Mouse (Mus musculus): Measurements from ENCODE around the gene Hrh2. TPM values are rescaled to one million over a fixed set of nuclear protein-coding genes. Genes with fewer than 3 reads are reported as not detected.

Gene Hrh2
- polyA plus RNA-seq, 1 experiment, result 0.53 TPM

DNA sequence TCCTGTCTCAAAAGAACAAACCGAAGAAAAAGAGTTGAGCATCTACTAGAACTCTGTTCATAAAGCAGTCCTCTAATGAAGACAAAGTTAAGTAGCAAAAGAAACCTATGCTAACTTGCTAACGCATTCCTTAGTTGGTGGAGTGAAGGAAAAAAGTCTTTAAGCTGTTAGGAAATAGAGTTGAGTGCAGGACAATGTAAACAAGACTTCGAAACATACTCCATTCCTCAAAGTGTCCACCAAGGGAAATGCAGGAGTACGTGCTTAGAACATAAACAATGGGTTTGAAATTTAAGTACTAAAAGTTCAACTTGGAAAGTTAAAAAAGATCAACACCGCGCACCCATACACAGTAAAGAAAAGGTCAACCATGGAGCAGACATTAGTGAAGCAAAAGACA, 38.2 kb downstream of the Hrh2 start:
- no peak overlapping the region for H3K27ac ChIP-seq (ENCODE audit: insufficient read depth, low read depth, low read length)
- DNase-seq, result no peak
- H3K27me3 ChIP-seq (replicated peaks; ENCODE audit: control insufficient read depth, insufficient read depth, low read length), result no peaks in the 10 kb centered on the region
- peaks cover 3% of the 10 kb centered on the region; the same call in 1 of the 2 replicates for H3K4me1 ChIP-seq (ENCODE audit: control insufficient read depth, insufficient read depth, low read length)
- TF ChIP-seq POLR2A (IDR thresholded peaks at IDR 0.05; ENCODE audit: low read depth, low read length) (no peak), CTCF (conservative IDR thresholded peaks at IDR 0.05; ENCODE audit: insufficient read depth, insufficient read length, low read depth, low read length) (no peak)
- H3K4me3 ChIP-seq (ENCODE audit: insufficient read depth, low read depth, low read length), result no peak overlapping the region
- H3K36me3 ChIP-seq (ENCODE audit: control insufficient read depth, insufficient read depth, low read length), result no peaks in the 10 kb centered on the region
- WGBS, result 83% methylated on average over 6 of the region's 6 CpGs

DNA sequence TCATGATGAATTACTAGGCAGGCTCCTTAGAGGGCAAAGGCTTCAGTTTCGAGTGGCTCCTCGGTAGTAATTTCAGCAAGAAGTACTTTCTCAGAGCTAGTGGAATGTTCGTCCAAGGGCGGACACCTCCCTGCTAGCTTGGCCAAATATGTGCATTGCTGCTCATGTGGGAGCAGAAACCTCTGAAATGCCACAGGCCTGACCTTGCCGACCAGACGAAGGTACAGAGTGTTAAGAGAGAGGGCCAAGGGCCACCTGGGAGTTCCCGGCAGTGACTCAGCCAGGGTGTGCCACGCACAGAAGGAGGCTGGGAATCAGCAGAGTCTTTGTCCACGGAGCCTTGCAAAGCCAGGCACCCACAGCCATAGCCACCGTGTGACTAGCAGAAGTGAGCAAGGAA, 39.9 kb downstream of the Hrh2 start:
- H3K4me3 ChIP-seq (ENCODE audit: insufficient read depth, low read depth, low read length), result no peak overlapping the region
- H3K4me1 ChIP-seq (ENCODE audit: control insufficient read depth, insufficient read depth, low read length), result peaks cover 3% of the 10 kb centered on the region; the same call in 1 of the 2 replicates
- no peaks in the 10 kb centered on the region for H3K27me3 ChIP-seq (replicated peaks; ENCODE audit: control insufficient read depth, insufficient read depth, low read length)
- no peaks in the 10 kb centered on the region for H3K36me3 ChIP-seq (ENCODE audit: control insufficient read depth, insufficient read depth, low read length)
- TF ChIP-seq CTCF (conservative IDR thresholded peaks at IDR 0.05; ENCODE audit: insufficient read depth, insufficient read length, low read depth, low read length) (no peak), POLR2A (IDR thresholded peaks at IDR 0.05; ENCODE audit: low read depth, low read length) (no peak)
- H3K27ac ChIP-seq (ENCODE audit: insufficient read depth, low read depth, low read length), result peak overlapping the region; percentile 65; the same call in 1 of the 2 replicates
- 24% methylated on average over 10 of the region's 10 CpGs for whole genome bisulfite sequencing
- peak; percentile 31 for DNase-seq

DNA sequence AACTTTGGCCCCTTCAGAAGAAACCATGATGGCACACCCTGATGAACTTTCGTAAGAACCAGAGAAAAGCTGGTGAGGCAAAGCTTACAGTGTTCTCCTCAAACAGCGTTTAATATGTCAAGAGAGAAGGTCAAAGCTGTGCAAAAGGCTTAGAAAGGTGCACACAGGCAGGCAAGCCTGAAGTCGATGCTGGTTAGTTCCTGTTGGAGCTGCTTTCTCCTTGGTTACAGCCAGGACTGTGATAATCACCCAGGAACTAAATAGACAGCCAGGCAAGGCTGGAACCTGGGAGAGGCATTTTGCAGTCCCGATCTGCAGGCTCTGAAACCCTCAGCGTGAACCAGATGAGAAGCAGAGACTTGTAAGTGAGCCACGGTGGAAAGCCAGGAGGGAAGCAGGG, 45.6 kb downstream of the Hrh2 start:
- Histone ChIP-seq H3K27ac (ENCODE audit: insufficient read depth, low read depth, low read length) (peak overlapping the region; percentile 75), H3K36me3 (ENCODE audit: control insufficient read depth, insufficient read depth, low read length) (no peaks in the 10 kb centered on the region), H3K4me3 (ENCODE audit: insufficient read depth, low read depth, low read length) (peak overlapping the region; percentile 41; the same call in 1 of the 2 replicates), H3K4me1 (ENCODE audit: control insufficient read depth, insufficient read depth, low read length) (0 out of 2 replicates have a peak, but pooled peaks cover 4% of the 10 kb centered on the region), H3K27me3 (replicated peaks; ENCODE audit: control insufficient read depth, insufficient read depth, low read length) (no peaks in the 10 kb centered on the region)
- peak; percentile 51 for DNase-seq
- no peak for TF ChIP-seq POLR2A (IDR thresholded peaks at IDR 0.05; ENCODE audit: low read depth, low read length)
- no peak for TF ChIP-seq CTCF (conservative IDR thresholded peaks at IDR 0.05; ENCODE audit: insufficient read depth, insufficient read length, low read depth, low read length)
- 61% methylated on average over 6 of the region's 6 CpGs for WGBS

DNA sequence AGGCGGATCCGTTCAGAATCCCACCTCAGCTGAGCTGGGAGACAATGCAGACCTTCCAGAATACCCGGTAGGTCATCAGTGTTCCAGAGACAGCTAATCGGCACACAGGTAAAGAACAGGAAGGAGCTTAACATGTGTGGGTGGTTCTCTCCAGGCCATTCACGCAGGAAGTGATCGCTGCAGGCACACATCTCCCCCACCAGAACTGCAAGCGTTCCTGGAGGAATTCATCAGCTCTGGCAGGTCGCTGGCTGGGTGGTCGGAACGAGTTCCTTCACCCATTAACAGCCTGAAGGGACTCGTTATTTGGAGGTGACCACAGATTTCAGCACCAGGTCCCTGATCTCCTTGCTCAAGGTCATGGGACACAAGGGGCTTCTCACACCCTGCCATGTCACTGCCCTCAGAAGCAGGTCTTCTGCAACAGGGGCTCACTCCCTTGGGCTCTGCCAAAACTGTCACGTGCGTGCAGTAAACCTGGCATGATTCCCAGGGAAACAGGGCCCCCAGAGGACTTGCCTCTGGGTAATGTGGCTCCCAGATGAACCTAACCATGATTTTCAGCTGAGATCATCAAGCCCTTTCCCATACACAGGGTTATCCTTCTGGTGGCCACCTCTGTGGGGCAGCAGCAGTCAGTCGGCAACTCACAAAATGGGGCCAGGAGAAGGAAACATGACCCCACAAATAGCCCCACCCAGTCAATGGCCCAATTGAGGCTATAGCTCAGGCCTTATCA, 46.8 kb downstream of the Hrh2 start:
- WGBS, result 28% methylated on average over 14 of the region's 14 CpGs
- peak; percentile 19 for DNase-seq
- Histone ChIP-seq H3K27me3 (replicated peaks; ENCODE audit: control insufficient read depth, insufficient read depth, low read length) (no peaks in the 10 kb centered on the region), H3K4me1 (ENCODE audit: control insufficient read depth, insufficient read depth, low read length) (0 out of 2 replicates have a peak, but pooled peaks cover 4% of the 10 kb centered on the region), H3K27ac (ENCODE audit: insufficient read depth, low read depth, low read length) (peak overlapping the region; percentile 74), H3K36me3 (ENCODE audit: control insufficient read depth, insufficient read depth, low read length) (no peaks in the 10 kb centered on the region), H3K4me3 (ENCODE audit: insufficient read depth, low read depth, low read length) (no peak overlapping the region; the same call in 1 of the 2 replicates)
- TF ChIP-seq POLR2A (IDR thresholded peaks at IDR 0.05; ENCODE audit: low read depth, low read length), result no peak
- no peak for TF ChIP-seq CTCF (conservative IDR thresholded peaks at IDR 0.05; ENCODE audit: insufficient read depth, insufficient read length, low read depth, low read length)

DNA sequence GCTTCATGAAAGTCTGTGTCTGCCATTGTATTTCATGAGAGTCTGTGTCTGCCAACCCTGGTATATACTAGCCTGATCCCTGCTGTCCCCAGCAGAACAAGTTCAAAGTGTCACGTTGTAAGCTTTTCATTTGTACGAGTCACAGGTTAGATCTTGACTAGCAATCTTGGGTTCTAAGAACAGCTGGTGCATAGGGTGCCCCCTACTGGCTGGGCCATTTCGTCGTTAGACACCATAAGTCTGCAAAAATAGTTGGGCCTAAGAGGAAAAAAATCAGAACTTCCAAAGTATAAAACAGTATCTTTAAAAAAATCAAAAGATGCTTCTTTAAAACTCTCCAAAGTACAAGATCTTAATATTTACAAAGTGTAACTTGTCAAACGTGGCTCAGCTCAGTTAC, 50.5 kb downstream of the Hrh2 start:
- Histone ChIP-seq H3K27ac (ENCODE audit: insufficient read depth, low read depth, low read length) (no peak overlapping the region), H3K4me3 (ENCODE audit: insufficient read depth, low read depth, low read length) (no peak overlapping the region), H3K4me1 (ENCODE audit: control insufficient read depth, insufficient read depth, low read length) (no peaks in the 10 kb centered on the region), H3K27me3 (replicated peaks; ENCODE audit: control insufficient read depth, insufficient read depth, low read length) (no peaks in the 10 kb centered on the region), H3K36me3 (ENCODE audit: control insufficient read depth, insufficient read depth, low read length) (no peaks in the 10 kb centered on the region)
- DNase-seq, result peak; percentile 30
- TF ChIP-seq POLR2A (IDR thresholded peaks at IDR 0.05; ENCODE audit: low read depth, low read length) (no peak), CTCF (conservative IDR thresholded peaks at IDR 0.05; ENCODE audit: insufficient read depth, insufficient read length, low read depth, low read length) (peak; percentile 57)
- WGBS, result 61% methylated on average over 5 of the region's 5 CpGs

DNA sequence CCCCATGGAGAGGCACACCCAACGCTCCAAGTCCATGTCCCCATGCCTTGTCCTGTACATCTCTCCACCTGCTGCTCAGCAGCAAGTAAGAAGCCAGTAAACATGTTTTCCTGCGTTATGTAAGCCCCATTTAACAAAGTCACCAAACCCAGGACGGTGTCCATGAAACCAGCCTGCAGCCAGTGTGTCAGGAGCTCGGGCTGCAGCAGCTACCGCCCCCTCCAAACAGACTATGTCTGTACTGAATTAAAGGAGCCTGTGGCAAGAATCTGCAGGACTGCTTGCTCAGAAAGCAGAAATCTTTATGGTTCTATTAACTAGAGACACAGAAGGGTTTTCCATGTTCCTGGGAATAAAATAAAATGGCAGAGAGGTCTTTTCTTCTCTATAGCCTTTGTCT, 53.3 kb downstream of the Hrh2 start:
- no peak overlapping the region for H3K27ac ChIP-seq (ENCODE audit: insufficient read depth, low read depth, low read length)
- DNase-seq, result no peak
- TF ChIP-seq POLR2A (IDR thresholded peaks at IDR 0.05; ENCODE audit: low read depth, low read length) (no peak), CTCF (conservative IDR thresholded peaks at IDR 0.05; ENCODE audit: insufficient read depth, insufficient read length, low read depth, low read length) (no peak)
- H3K4me1 ChIP-seq (ENCODE audit: control insufficient read depth, insufficient read depth, low read length), result peaks cover 5% of the 10 kb centered on the region; the same call in 1 of the 2 replicates
- no peaks in the 10 kb centered on the region for H3K36me3 ChIP-seq (ENCODE audit: control insufficient read depth, insufficient read depth, low read length)
- no peaks in the 10 kb centered on the region for H3K27me3 ChIP-seq (replicated peaks; ENCODE audit: control insufficient read depth, insufficient read depth, low read length)
- no peak overlapping the region for H3K4me3 ChIP-seq (ENCODE audit: insufficient read depth, low read depth, low read length)
- WGBS, result 56% methylated on average over 5 of the region's 5 CpGs

DNA sequence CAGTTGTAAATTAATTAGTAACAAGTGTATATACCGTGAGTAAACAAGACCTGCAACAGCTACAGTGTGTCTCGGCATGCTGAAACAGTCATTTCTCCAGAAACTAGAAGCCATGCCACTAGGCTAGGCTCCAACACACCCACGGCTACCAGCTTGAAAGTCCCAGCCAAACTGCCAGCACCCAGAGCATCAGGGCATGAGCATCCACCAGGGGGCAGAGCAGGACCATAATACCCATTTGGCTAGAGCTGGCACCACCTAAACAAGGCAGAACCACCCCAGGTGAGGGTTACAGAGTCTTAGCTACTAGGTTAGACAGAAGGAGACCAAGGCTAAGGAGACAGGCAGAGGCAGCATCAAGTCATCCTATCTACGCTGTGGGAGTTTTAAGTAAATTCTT, 55.6 kb downstream of the Hrh2 start:
- no peaks in the 10 kb centered on the region for H3K27me3 ChIP-seq (replicated peaks; ENCODE audit: control insufficient read depth, insufficient read depth, low read length)
- no peak overlapping the region for H3K4me3 ChIP-seq (ENCODE audit: insufficient read depth, low read depth, low read length)
- no peaks in the 10 kb centered on the region for H3K36me3 ChIP-seq (ENCODE audit: control insufficient read depth, insufficient read depth, low read length)
- TF ChIP-seq POLR2A (IDR thresholded peaks at IDR 0.05; ENCODE audit: low read depth, low read length), result no peak
- peak; percentile 98 for TF ChIP-seq CTCF (conservative IDR thresholded peaks at IDR 0.05; ENCODE audit: insufficient read depth, insufficient read length, low read depth, low read length)
- H3K27ac ChIP-seq (ENCODE audit: insufficient read depth, low read depth, low read length), result no peak overlapping the region
- DNase-seq, result peak; percentile 80
- peaks cover 5% of the 10 kb centered on the region; the same call in 1 of the 2 replicates for H3K4me1 ChIP-seq (ENCODE audit: control insufficient read depth, insufficient read depth, low read length)
- 18% methylated on average over 4 of the region's 4 CpGs for WGBS

All from kidney, adult 2 months (tissue).